19 mouse cellular contexts compared by ENCODE assay signal in the genomic region with DNA sequence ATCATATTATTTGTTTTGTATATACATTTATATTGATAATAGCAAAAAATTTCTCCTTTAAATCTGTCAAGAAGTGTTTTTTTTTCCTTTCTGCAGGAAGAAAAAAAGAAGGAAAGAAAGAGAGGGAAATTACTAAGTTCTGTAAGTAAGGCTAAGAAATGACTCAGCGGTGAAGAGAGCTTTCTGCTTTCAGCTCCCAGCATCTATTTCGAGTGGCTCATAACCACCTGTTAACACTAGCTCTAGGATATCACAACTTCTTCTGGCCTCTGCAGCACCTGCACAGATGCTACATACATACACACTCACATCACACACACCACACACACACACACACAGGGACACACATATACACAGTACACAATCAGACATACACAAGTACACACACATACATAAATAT. TPM values are rescaled to one million over a fixed set of nuclear protein-coding genes. Genes with fewer than 3 reads are reported as not detected.
DNase-seq lines count a peak whose midpoint lies in the region; TF ChIP-seq lines count a peak whose summit lies in the region.
"Had no signal": no experiment of that assay in that cellular context is flagged by ENCODE, and none has a peak within 500 bp of the region (broad histone marks: within the 10 kb centered on the region; RNA-seq: fewer than 3 reads in every experiment).

No protein-coding gene starts in this region.

- TF ChIP-seq EP300 in CH12.LX (IDR thresholded peaks at IDR 0.05; ENCODE audit: low read length), result peak; percentile 73
- TF ChIP-seq EP300 in heart, adult 2 months (IDR thresholded peaks at IDR 0.05; ENCODE audit: insufficient read depth, low read depth, low read length), result no peak

- no peak for TF ChIP-seq POLR2A in CH12.LX (IDR thresholded peaks at IDR 0.05; ENCODE audit: low read depth, low read length)
- TF ChIP-seq POLR2A in heart, adult 2 months (IDR thresholded peaks at IDR 0.05; ENCODE audit: insufficient read depth, low read depth, low read length), result no peak

- peak; percentile 19 for DNase-seq in CH12.LX (ENCODE audit: extremely low read depth)
- DNase-seq in brain, adult 2 months (ENCODE audit: low read depth, low spot score), result peak; percentile 32
- DNase-seq in heart, adult 2 months, result no peak
- no peak for DNase-seq in gastrocnemius, postnatal 14 days
- DNase-seq: adrenal gland, adult 2 months; adrenal gland, adult 8-10 months; adrenal gland, postnatal 10 days; adrenal gland, postnatal 14 days; adrenal gland, postnatal 25 days; adrenal gland, postnatal 36 days; B cell, adult 2 months; cerebellum, adult 11 months; cerebellum, adult 11-12 months; cerebellum, adult 18-20 months; cerebellum, adult 2 months; cerebellum, adult 8-10 months had no signal

- H3K9me3 ChIP-seq in CH12.LX (replicated peaks; ENCODE audit: low read length), result no peaks in the 10 kb centered on the region
- H3K9me3 ChIP-seq: G1E had no signal

- H3K4me3 ChIP-seq in CH12.LX (replicated peaks in 1 of 3; ENCODE audit: low read depth in 2 of 3, low read length in 2 of 3, poor library complexity in 1 of 3), result no peak overlapping the region
- H3K4me3 ChIP-seq in heart, adult 2 months, result no peak overlapping the region

- peaks cover 30 to 60% of the 10 kb centered on the region in 2 experiments for H3K4me1 ChIP-seq in CH12.LX (ENCODE audit: control insufficient read depth in 1 of 2, insufficient read depth in 2 of 2)
- H3K4me1 ChIP-seq in heart, adult 2 months (ENCODE audit: control insufficient read depth, insufficient read depth, low read length), result no peaks in the 10 kb centered on the region

- dilution Hi-C loops in CH12.LX (cut with MboI; ENCODE audit: extremely low pct_ligation_motif_present, extremely low pct_unique_long_range_greater_than_20kb, low sequenced_read_pairs), result no loop called here

- no peak for TF ChIP-seq CTCF in CH12.LX (conservative IDR thresholded peaks at IDR 0.05 in 1 of 2, IDR thresholded peaks at IDR 0.05 in 1 of 2; ENCODE audit: low read depth in 2 of 2, low read length in 2 of 2)
- TF ChIP-seq CTCF in heart, adult 2 months (IDR thresholded peaks at IDR 0.05), result no peak

- no peaks in the 10 kb centered on the region for H3K79me2 ChIP-seq in CH12.LX (replicated peaks; ENCODE audit: control insufficient read depth, extremely low read depth, insufficient read depth, poor library complexity, severe bottlenecking)
- H3K79me2 ChIP-seq in heart, adult 2 months (replicated peaks; ENCODE audit: control insufficient read depth, insufficient read depth, low read length), result no peaks in the 10 kb centered on the region

- TF ChIP-seq RAD21 in CH12.LX (IDR thresholded peaks at IDR 0.05; ENCODE audit: low read depth, low read length), result no peak

- intact Hi-C loops in heart, adult 2 months (cut with DNase I), result no loop called here
- intact Hi-C loops in gastrocnemius, postnatal 14 days (cut with DNase I; ENCODE audit: low total_unique reads), result no loop called here

- H3K27ac ChIP-seq in CH12.LX (ENCODE audit: insufficient read depth, low read depth), result no peak overlapping the region
- no peak overlapping the region for H3K27ac ChIP-seq in heart, adult 2 months

- no peaks in the 10 kb centered on the region for H3K36me3 ChIP-seq in CH12.LX (replicated peaks in 1 of 2; ENCODE audit: control insufficient read depth in 1 of 2, insufficient read depth in 1 of 2, low read length in 1 of 2)
- no peaks in the 10 kb centered on the region for H3K36me3 ChIP-seq in heart, adult 2 months (ENCODE audit: control insufficient read depth, insufficient read depth, low read length)
- H3K36me3 ChIP-seq: G1E had no signal

- H3K4me2 ChIP-seq in CH12.LX (ENCODE audit: insufficient read depth, low read depth, poor library complexity, severe bottlenecking), result no peak overlapping the region

- in situ Hi-C loops in CH12.LX (cut with MboI; ENCODE audit: low pct_ligation_motif_present, low pct_unique_long_range_greater_than_20kb, low sequenced_read_pairs), result no loop called here

- H3K9ac ChIP-seq in CH12.LX (ENCODE audit: insufficient read depth, low read depth), result no peak overlapping the region
- no peak overlapping the region for H3K9ac ChIP-seq in heart, adult 2 months (ENCODE audit: low read depth, low read length)

- WGBS in heart, adult 2 months, result 89% methylated on average over 2 of the region's 2 CpGs

- H3K27me3 ChIP-seq in CH12.LX (replicated peaks), result no peaks in the 10 kb centered on the region
- no peaks in the 10 kb centered on the region for H3K27me3 ChIP-seq in heart, adult 2 months (ENCODE audit: control insufficient read depth, insufficient read depth, low read length)
- H3K27me3 ChIP-seq: Patski had no signal

TF ChIP-seq in CH12.LX, 34 proteins besides CTCF, POLR2A, EP300 and RAD21:
- TF ChIP-seq MEF2A (IDR thresholded peaks at IDR 0.05; ENCODE audit: borderline replicate concordance, low read depth, low read length), result 0 out of 2 replicates have a peak, but pooled peaks have one; percentile 56
- no peak for TF ChIP-seq MXI1 (IDR thresholded peaks at IDR 0.05; ENCODE audit: low read depth, low read length)
- no peak for TF ChIP-seq USF2 (conservative IDR thresholded peaks at IDR 0.05; ENCODE audit: low read depth, low read length)
- TF ChIP-seq TCF12 (IDR thresholded peaks at IDR 0.05; ENCODE audit: low read depth, low read length), result peak; percentile 64
- TF ChIP-seq SMC3 (IDR thresholded peaks at IDR 0.05; ENCODE audit: low read depth, low read length), result no peak
- peak; percentile 72 for TF ChIP-seq JUND (conservative IDR thresholded peaks at IDR 0.05; ENCODE audit: low read depth, low read length)
- TF ChIP-seq ZNF384 (IDR thresholded peaks at IDR 0.05; ENCODE audit: low read depth, low read length), result peak; percentile 81
- TF ChIP-seq BHLHE40 (IDR thresholded peaks at IDR 0.05; ENCODE audit: low read depth, low read length), result 0 out of 2 replicates have a peak, but pooled peaks have one; percentile 14
- 0 out of 2 replicates have a peak, but pooled peaks have one; percentile 6 for TF ChIP-seq ETS1 (conservative IDR thresholded peaks at IDR 0.05; ENCODE audit: low read depth, low read length)
- peak; percentile 46; the same call in 1 of the 2 replicates for TF ChIP-seq JUN (IDR thresholded peaks at IDR 0.05; ENCODE audit: insufficient read depth, low read depth, low read length)
- TF ChIP-seq CHD2 (IDR thresholded peaks at IDR 0.05; ENCODE audit: low read length), result no peak
- TF ChIP-seq ZC3H11A (IDR thresholded peaks at IDR 0.05; ENCODE audit: low read depth, low read length), result no peak
- TF ChIP-seq IRF4 (IDR thresholded peaks at IDR 0.05; ENCODE audit: low read depth, low read length), result peak; percentile 80
- TF ChIP-seq MAZ (IDR thresholded peaks at IDR 0.05; ENCODE audit: low read depth, low read length), result no peak

RNA-seq across cellular contexts. Expression of gene Sowahc, which starts 34.8 kb away (rescaled TPM):
- total RNA-seq in CH12.LX (2012; rRNA removed), result 25.1 and 25.9 TPM in 2 replicates
- total RNA-seq in CH12.LX (2014; rRNA removed), result 50.0 and 52.2 TPM in 2 replicates
- polyA plus RNA-seq in CH12.LX (2012; ENCODE audit: insufficient read length, low read depth), result 19.1 and 19.9 TPM in 2 replicates
- total RNA-seq in heart, adult 2 months (2021), result 1 to 10 TPM; 1.2 to 1.3 TPM
- 1.0 and 1.4 TPM in 2 replicates for polyA plus RNA-seq in heart, adult 2 months (2012; rRNA removed)
- 1 to 10 TPM; 1.4 to 2.3 TPM for total RNA-seq in gastrocnemius, postnatal 14 days (2021)
- total RNA-seq: MEL had no signal

RNA-seq across cellular contexts. Expression of gene Sept10, which starts 34.9 kb away (rescaled TPM):
- total RNA-seq in CH12.LX (2012; rRNA removed) (8.5 and 10.3 TPM in 2 replicates), CH12.LX (2014; rRNA removed) (13.1 and 14.9 TPM in 2 replicates)
- polyA plus RNA-seq in CH12.LX (2012; ENCODE audit: insufficient read length, low read depth), result 6.9 and 8.9 TPM in 2 replicates
- 10 to 100 TPM; 15.2 to 17.3 TPM for total RNA-seq in heart, adult 2 months (2021)
- 8.4 and 13.1 TPM in 2 replicates for polyA plus RNA-seq in heart, adult 2 months (2012; rRNA removed)
- total RNA-seq in gastrocnemius, postnatal 14 days (2021), result 10 to 100 TPM; 16.6 to 17.0 TPM
- total RNA-seq: MEL had no signal

Comparison
In these comparisons a context has a peak if more than half of its experiments do, and no peak if none do; other contexts are left out.
1. DNase-seq: peak in CH12.LX (single experiment) and brain, adult 2 months (single experiment); none in heart, adult 2 months (0 of 2) and gastrocnemius, postnatal 14 days (single experiment).
2. RNA of gene Sowahc, which starts 34.8 kb away (total RNA-seq): 25.1 to 52.2 TPM in CH12.LX; 1.4 to 2.3 TPM in gastrocnemius, postnatal 14 days and 1.2 to 1.3 TPM in heart, adult 2 months; every median in the first group is over 4 times any median in the second.